ENCODE assay signal across 10 mouse cellular contexts in the genomic region with DNA sequence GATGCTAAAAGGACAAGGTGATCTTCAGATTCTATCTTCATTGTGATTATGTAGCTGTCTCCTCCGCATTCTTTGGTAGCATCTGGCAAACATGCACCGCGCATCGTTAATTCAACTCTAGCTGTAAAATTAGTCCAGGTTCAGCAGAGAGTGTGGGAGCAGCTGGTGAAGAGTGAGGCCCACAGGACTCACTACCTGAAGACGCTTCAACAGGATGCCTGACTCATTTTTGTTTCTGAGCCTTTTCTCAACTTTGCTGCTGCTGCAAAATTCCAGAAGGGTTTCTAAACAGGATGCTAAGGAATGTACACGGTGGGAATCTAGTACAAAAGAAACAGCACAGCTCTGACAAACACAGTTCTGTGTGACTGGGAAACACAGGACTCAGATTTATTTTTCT.
"Had no signal": no experiment of that assay in that cellular context is flagged by ENCODE, and none has a peak within 500 bp of the region (broad histone marks: within the 10 kb centered on the region; RNA-seq: fewer than 3 reads in every experiment).

No protein-coding gene starts in this region.

- ATAC-seq: lung, postnatal 0 days; midbrain, embryonic 13.5 days had no signal

- DNase-seq: kidney, adult 11 months; kidney, adult 9 months; kidney, postnatal 36 days; left cerebral cortex, postnatal 4 days; lung, adult 18-20 months; lung, postnatal 36 days; thymus, adult 2 months; thymus, postnatal 25 days had no signal
